Mouse (Mus musculus): ENCODE data around the gene Tfap2d.

- no peak for TF ChIP-seq TAL1 (IDR thresholded peaks at IDR 0.05; ENCODE audit: low read length)
- TF ChIP-seq GATA1 (IDR thresholded peaks at IDR 0.05; ENCODE audit: low read length) = no peak
These were observed 102.8 kb downstream of the Tfap2d start for GRCm38 (mm10) chr1:19205649-19206048.
